Mouse (Mus musculus) limb, embryonic 11.5 days (tissue): ENCODE measurements at regions not wholly inside any gene's neighbourhood (a gene's known extent, or its start where the extent isn't known, plus 50 kb on each side); places are given as distances from the start of the nearest gene placed in this dataset.
A peak's percentile ranks its signal among the peaks of the same experiment; 100 is the strongest.
"Not testable (repeated sequence)": the region's sequence is repeated elsewhere in the genome, so short reads cannot be mapped to it uniquely, and the experiment has no call there.

Source experiments
- ATAC-seq: fragments of 200-750 bp; cut with Nextera tagmentation; 2 replicates; pipeline ENCODE4 v1.8.0; 2017; ENCODE audit warnings: low read depth; ENCODE audit not compliant: insufficient number of reproducible peaks, low FRiP score, low TSS enrichment
- DNase-seq: peaks from one replicate; pipeline ENCODE4 v3.0.0-alpha.2; 2015; ENCODE audit warnings: low spot score
- H3K27ac ChIP-seq: fragments of 300-500 bp; sonication (generic); replicated peaks from 2 replicates; pipeline ENCODE4 v1.5.1; 2014; ENCODE audit warnings: low read depth, mild to moderate bottlenecking, low read length
- H3K27me3 ChIP-seq: fragments of 300-500 bp; sonication (generic); 2 replicates; pipeline ENCODE4 v1.6.1; 2014; ENCODE audit warnings: mild to moderate bottlenecking, low read length, mixed read lengths; ENCODE audit not compliant: control insufficient read depth, insufficient read depth
- H3K36me3 ChIP-seq: fragments of 300-500 bp; sonication (generic); 2 replicates; pipeline ENCODE4 v1.6.1; 2014; ENCODE audit warnings: mild to moderate bottlenecking, low read length, moderate library complexity, mixed read lengths; ENCODE audit not compliant: control insufficient read depth, insufficient read depth
- H3K4me1 ChIP-seq: fragments of 300-500 bp; sonication (generic); 2 replicates; pipeline ENCODE4 v1.6.1; 2014; ENCODE audit warnings: low read length, mixed read lengths; ENCODE audit not compliant: control insufficient read depth, insufficient read depth
- H3K4me2 ChIP-seq: fragments of 300-500 bp; sonication (generic); 2 replicates; pipeline ENCODE4 v1.6.1; 2014; ENCODE audit warnings: low read depth, mild to moderate bottlenecking, moderate library complexity; ENCODE audit not compliant: severe bottlenecking
- H3K4me3 ChIP-seq: fragments of 300-500 bp; sonication (generic); 2 replicates; pipeline ENCODE4 v1.5.1; 2014; ENCODE audit warnings: low read depth, low read length
- H3K9ac ChIP-seq: fragments of 300-500 bp; sonication (generic); 2 replicates; pipeline ENCODE4 v1.6.1; 2014; ENCODE audit warnings: mild to moderate bottlenecking, low read length
- H3K9me3 ChIP-seq: fragments of 300-500 bp; sonication (generic); 2 replicates; pipeline ENCODE4 v1.6.1; 2016; ENCODE audit warnings: low read length; ENCODE audit not compliant: control insufficient read depth
- WGBS: fragments of 180-500 bp; shearing (Covaris S2); extraction: QIAGEN DNeasy Blood & Tissue Kit; methylation state at CpG from one replicate; pipeline ENCODE4 v1.1.7; 2014; 5-methylcytosine and 5-hydroxymethylcytosine counted together

DNA sequence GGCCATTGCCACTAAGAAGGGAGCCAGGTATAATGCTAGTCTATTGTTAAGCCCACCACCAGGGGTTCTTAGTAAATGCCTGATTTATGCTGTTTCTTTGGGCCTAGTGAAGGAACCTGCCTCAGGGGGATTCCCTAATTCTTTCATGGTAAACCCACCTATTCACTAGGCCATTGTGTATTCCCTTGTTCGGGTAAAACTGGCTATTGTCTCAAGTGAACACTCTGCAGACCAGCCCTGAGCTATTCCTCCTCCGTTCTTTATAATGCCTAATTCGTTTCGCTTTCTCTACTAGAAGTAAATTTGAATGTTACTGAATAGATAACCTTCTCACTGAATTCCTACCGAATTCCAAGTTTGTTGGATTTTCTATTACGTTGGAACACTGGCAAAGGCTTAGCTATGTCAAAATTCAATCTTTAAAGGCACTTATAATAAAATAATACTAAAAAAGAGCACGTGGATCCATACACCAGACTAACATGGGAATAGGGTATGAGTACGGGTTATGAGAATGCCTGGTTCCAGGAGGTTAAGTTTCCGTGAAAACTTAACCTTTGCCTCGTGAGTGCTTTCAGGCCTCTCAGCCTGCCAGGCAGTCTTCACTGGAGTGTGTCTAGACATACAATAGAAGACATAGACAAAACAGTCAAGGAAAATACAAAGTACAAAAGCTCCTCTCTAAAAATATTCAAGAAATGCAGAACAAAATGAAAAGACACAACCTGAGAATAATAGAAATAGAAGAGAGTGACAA is 536.8 kb upstream of the Cntn5 start:
- not testable (repeated sequence) for H3K27ac ChIP-seq, H3K9me3 ChIP-seq

GRCm38 (mm10) chr9:11436443-11437167 is 532.0 kb upstream of the Cntn5 start:
- no peak for ATAC-seq

More for the DNA sequence above, 536.8 kb upstream of the Cntn5 start:
- H3K27me3 ChIP-seq, H3K36me3 ChIP-seq, DNase-seq, H3K4me1 ChIP-seq, H3K4me2 ChIP-seq, H3K4me3 ChIP-seq, ATAC-seq, H3K9ac ChIP-seq: not testable (repeated sequence)
- 86% methylated on average over 10 of the region's 10 CpGs for WGBS

GRCm38 (mm10) chr9:11436014-11436413 is 531.4 kb upstream of the Cntn5 start:
- Histone ChIP-seq H3K4me3 (no peak overlapping the region), H3K9me3 (no peaks in the 10 kb centered on the region), H3K4me1 (no peaks in the 10 kb centered on the region), H3K9ac (no peak overlapping the region), H3K4me2 (no peak overlapping the region), H3K27me3 (no peaks in the 10 kb centered on the region), H3K27ac (no peak overlapping the region), H3K36me3 (no peaks in the 10 kb centered on the region)
- no peak for DNase-seq
- WGBS, result 90% methylated on average over 2 of the region's 2 CpGs
- ATAC-seq, result no peak

More at GRCm38 (mm10) chr9:11436443-11437167, 532.0 kb upstream of the Cntn5 start:
- H3K27ac ChIP-seq, result no peak overlapping the region
- H3K4me1 ChIP-seq, result no peaks in the 10 kb centered on the region
- no peaks in the 10 kb centered on the region for H3K36me3 ChIP-seq
- no peaks in the 10 kb centered on the region for H3K27me3 ChIP-seq
- 92% methylated on average over 1 of the region's 1 CpGs for WGBS
- no peak overlapping the region for H3K4me3 ChIP-seq
- no peak for DNase-seq
- H3K4me2 ChIP-seq, result no peak overlapping the region
- no peak overlapping the region for H3K9ac ChIP-seq
- no peaks in the 10 kb centered on the region for H3K9me3 ChIP-seq

DNA sequence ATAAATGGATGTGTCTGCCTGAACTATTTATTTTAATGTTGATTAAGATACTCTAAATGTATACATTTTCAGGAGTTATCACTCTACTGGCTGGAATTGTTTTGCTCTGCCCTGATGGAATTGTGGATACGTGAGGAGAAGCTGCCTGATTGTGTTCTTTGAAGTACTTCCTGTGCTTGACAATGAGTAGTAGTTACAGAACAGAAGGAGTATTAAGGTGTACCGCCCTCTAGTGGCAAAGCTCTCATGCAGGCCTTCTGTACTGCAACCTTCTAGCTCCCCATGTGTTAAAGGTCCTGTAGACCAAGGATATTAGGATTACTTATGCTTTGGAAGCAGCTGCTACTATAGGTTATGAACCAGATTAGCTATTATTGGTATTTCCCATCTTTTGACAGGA is 530.4 kb upstream of the Cntn5 start:
- no peaks in the 10 kb centered on the region for H3K36me3 ChIP-seq
- ATAC-seq, result no peak
- WGBS, result 29% methylated on average over 2 of the region's 2 CpGs
- no peak overlapping the region for H3K4me3 ChIP-seq
- H3K27ac ChIP-seq, result no peak overlapping the region
- no peaks in the 10 kb centered on the region for H3K4me1 ChIP-seq
- DNase-seq, result peak; percentile 30
- H3K9ac ChIP-seq, result no peak overlapping the region
- H3K9me3 ChIP-seq, result no peaks in the 10 kb centered on the region
- H3K4me2 ChIP-seq, result no peak overlapping the region
- no peaks in the 10 kb centered on the region for H3K27me3 ChIP-seq

DNA sequence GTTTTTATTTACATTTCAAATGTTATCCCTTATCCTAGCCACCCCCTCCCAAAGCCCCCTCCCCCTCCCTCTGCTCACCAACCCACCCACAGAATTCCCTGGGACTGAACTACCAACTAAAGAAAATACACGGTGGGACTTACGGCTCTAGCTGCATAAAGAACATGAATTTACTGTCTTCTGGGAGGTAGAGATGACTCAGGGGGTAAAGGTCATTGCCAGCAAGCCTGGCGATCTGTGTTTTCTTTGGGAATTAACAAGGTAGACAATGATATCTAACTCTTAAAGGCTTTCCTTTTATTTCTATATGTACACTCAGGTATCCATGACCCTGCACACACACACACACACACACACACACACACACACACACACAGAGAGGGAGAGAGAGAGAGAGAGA is 521.9 kb upstream of the Cntn5 start:
- DNase-seq, result no peak
- H3K9ac ChIP-seq, result no peak overlapping the region
- H3K27ac ChIP-seq, result no peak overlapping the region
- no peaks in the 10 kb centered on the region for H3K9me3 ChIP-seq
- H3K27me3 ChIP-seq, result no peaks in the 10 kb centered on the region
- H3K4me3 ChIP-seq, result no peak overlapping the region
- ATAC-seq, result no peak
- H3K4me1 ChIP-seq, result no peaks in the 10 kb centered on the region
- no peak overlapping the region for H3K4me2 ChIP-seq
- H3K36me3 ChIP-seq, result no peaks in the 10 kb centered on the region
- 80% methylated on average over 3 of the region's 3 CpGs for WGBS

DNA sequence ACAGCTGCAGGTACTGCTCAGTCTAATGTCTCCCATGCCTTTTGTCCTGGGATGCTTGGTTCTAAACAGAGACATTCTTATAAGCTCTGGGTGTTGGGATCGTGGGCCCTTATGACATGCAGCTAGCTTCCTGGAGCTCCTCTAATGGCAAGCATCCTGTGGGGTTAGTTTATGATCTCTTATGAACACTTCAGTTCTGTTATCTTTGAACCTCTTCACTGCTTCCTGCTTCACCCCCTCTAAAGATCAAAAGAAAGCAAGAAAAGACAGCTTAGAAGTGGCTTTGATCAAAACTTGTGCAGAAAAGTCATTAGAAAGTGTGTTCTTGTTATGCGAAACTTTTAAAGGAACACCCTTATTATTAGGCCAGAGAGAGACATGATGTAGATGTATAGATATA is 492.3 kb upstream of the Cntn5 start:
- no peak for DNase-seq
- no peak overlapping the region for H3K9ac ChIP-seq
- WGBS, result 56% methylated on average over 2 of the region's 2 CpGs
- no peaks in the 10 kb centered on the region for H3K27me3 ChIP-seq
- H3K4me2 ChIP-seq, result no peak overlapping the region
- no peaks in the 10 kb centered on the region for H3K9me3 ChIP-seq
- H3K27ac ChIP-seq, result no peak overlapping the region
- H3K4me3 ChIP-seq, result no peak overlapping the region
- no peak for ATAC-seq
- H3K36me3 ChIP-seq, result no peaks in the 10 kb centered on the region
- H3K4me1 ChIP-seq, result no peaks in the 10 kb centered on the region

- Histone ChIP-seq H3K27ac (no peak overlapping the region), H3K27me3 (no peaks in the 10 kb centered on the region), H3K4me2 (no peak overlapping the region), H3K4me3 (no peak overlapping the region), H3K36me3 (no peaks in the 10 kb centered on the region), H3K9me3 (no peaks in the 10 kb centered on the region), H3K9ac (no peak overlapping the region), H3K4me1 (no peaks in the 10 kb centered on the region)
- DNase-seq (no peak), ATAC-seq (no peak)
- WGBS, result 84% methylated on average over 1 of the region's 1 CpGs
These were observed 477.1 kb upstream of the Cntn5 start for GRCm38 (mm10) chr9:11381648-11382075.

- Histone ChIP-seq H3K36me3 (no peaks in the 10 kb centered on the region), H3K4me2 (no peak overlapping the region), H3K9ac (no peak overlapping the region), H3K4me3 (no peak overlapping the region), H3K4me1 (no peaks in the 10 kb centered on the region), H3K27me3 (no peaks in the 10 kb centered on the region), H3K27ac (no peak overlapping the region), H3K9me3 (no peaks in the 10 kb centered on the region)
- ATAC-seq, result no peak
- WGBS, result 87% methylated on average over 7 of the region's 7 CpGs
- DNase-seq, result no peak
These were observed 476.0 kb upstream of the Cntn5 start for GRCm38 (mm10) chr9:11380531-11380930.
